Mouse (Mus musculus) kidney, adult 2 months (tissue): ENCODE measurements around the gene Plch2. TPM values are rescaled to one million over a fixed set of nuclear protein-coding genes. Genes with fewer than 3 reads are reported as not detected.
A peak's percentile ranks its signal among the peaks of the same experiment; 100 is the strongest.

Source experiments
- DNase-seq: peaks from one replicate; pipeline ENCODE4 v3.0.0; 2021
- H3K27ac ChIP-seq: fragments of 200-500 bp; 2 replicates; pipeline ENCODE4 v1.5.1; 2012; ENCODE audit warnings: low read depth, low read length, control low read depth, inconsistent platforms; ENCODE audit not compliant: insufficient read depth
- H3K27me3 ChIP-seq: fragments of 200-500 bp; replicated peaks from 2 replicates; pipeline ENCODE4 v1.6.1; 2012; ENCODE audit warnings: mild to moderate bottlenecking, moderate library complexity, low read length, inconsistent platforms; ENCODE audit not compliant: control insufficient read depth, insufficient read depth
- H3K36me3 ChIP-seq: fragments of 200-500 bp; 2 replicates; pipeline ENCODE4 v1.6.1; 2012; ENCODE audit warnings: mild to moderate bottlenecking, moderate library complexity, low read length, inconsistent platforms; ENCODE audit not compliant: control insufficient read depth, insufficient read depth
- H3K4me1 ChIP-seq: fragments of 200-500 bp; 2 replicates; pipeline ENCODE4 v1.6.1; 2011; ENCODE audit warnings: low read length; ENCODE audit not compliant: control insufficient read depth, insufficient read depth
- H3K4me3 ChIP-seq: fragments of 200-500 bp; 2 replicates; pipeline ENCODE4 v1.5.1; 2011; ENCODE audit warnings: mild to moderate bottlenecking, low read depth, low read length, control low read depth; ENCODE audit not compliant: insufficient read depth
- CTCF ChIP-seq: fragments of 200-500 bp; conservative IDR thresholded peaks from 2 replicates; pipeline ENCODE4 v1.5.1; 2011; ENCODE audit warnings: low read depth, mild to moderate bottlenecking, control low read depth, low read length, moderate library complexity, mixed read lengths; ENCODE audit not compliant: insufficient read depth, insufficient read length
- POLR2A ChIP-seq: fragments of 200-500 bp; IDR thresholded peaks from one replicate; pipeline ENCODE4 v1.6.1; 2011; ENCODE audit warnings: low read depth, low read length, control low read depth
- WGBS: fragments of 180-500 bp; shearing (Covaris S2); methylation state at CpG from one replicate; pipeline ENCODE4 v1.1.7; 2018; 5-methylcytosine and 5-hydroxymethylcytosine counted together
- polyA plus RNA-seq: library from polyadenylated mRNA; depleted of rRNA; stranded (reverse); fragments of >200 nt; gene quantifications from 2 replicates; pipeline ENCODE4 v1.2.3, GENCODE M21; 2012

Gene Plch2
- polyA plus RNA-seq, 1 experiment = 0.52 TPM

- Histone ChIP-seq H3K27me3 (no peaks in the 10 kb centered on the region), H3K4me1 (no peaks in the 10 kb centered on the region), H3K27ac (no peak overlapping the region), H3K36me3 (no peaks in the 10 kb centered on the region), H3K4me3 (no peak overlapping the region)
- TF ChIP-seq POLR2A (no peak), CTCF (no peak)
- WGBS = 63% methylated on average over 15 of the region's 15 CpGs
- no peak for DNase-seq
Measured at GRCm38 (mm10) chr4:154986750-154987149, 69.8 kb downstream of the Plch2 start.

DNA sequence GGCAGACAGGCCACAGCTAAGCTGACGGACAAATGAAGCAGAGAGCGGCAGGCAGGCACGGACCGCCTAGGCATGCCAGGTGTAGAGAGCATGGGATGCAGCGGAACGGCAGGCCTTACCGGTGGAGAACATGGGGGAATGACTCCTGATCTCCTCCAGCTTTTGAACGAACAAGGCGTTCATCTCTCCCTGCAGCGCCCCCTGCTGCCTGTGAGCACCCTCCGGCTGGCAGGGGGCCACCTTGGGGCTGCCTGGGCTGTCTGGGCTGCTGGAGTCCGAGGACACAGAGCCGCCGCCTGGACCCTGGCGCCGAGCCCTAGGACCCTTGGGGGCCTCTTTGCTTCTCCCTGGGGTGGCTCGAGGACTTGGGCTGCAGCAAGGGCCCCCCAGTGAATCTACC, 70.5 kb downstream of the Plch2 start:
- H3K4me1 ChIP-seq = no peaks in the 10 kb centered on the region
- no peak overlapping the region for H3K4me3 ChIP-seq
- H3K36me3 ChIP-seq = no peaks in the 10 kb centered on the region
- H3K27me3 ChIP-seq = no peaks in the 10 kb centered on the region
- TF ChIP-seq POLR2A (no peak), CTCF (peak; percentile 61)
- peak; percentile 61 for DNase-seq
- 26% methylated on average over 17 of the region's 17 CpGs for WGBS
- no peak overlapping the region for H3K27ac ChIP-seq

GRCm38 (mm10) chr4:154985151-154985777, 71.3 kb downstream of the Plch2 start:
- 90% methylated on average over 5 of the region's 5 CpGs for WGBS
- H3K4me1 ChIP-seq = no peaks in the 10 kb centered on the region
- TF ChIP-seq CTCF (no peak), POLR2A (no peak)
- no peak overlapping the region for H3K4me3 ChIP-seq
- no peak for DNase-seq
- H3K27me3 ChIP-seq = no peaks in the 10 kb centered on the region
- no peak overlapping the region for H3K27ac ChIP-seq
- H3K36me3 ChIP-seq = no peaks in the 10 kb centered on the region

DNA sequence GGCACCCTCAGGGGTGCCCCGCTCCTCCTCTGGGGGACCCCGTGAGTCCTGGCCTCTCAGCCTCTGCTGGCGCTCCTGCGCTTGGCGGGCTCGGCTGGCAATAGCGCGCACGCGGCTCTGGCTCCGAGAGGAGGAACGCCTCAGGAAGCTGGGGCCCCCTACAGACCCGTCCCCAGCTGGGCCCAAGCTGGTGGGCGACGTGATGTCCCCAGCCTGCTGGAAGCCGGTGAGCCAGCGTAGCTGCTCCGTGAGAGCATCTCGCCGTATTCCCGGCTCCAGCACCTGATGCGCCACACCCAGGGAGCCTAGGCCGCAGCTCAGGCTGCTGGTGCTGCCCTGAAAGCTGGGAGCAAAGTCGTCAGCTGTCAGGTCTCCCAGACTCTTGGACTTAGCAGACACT, 72.8 kb downstream of the Plch2 start:
- no peak overlapping the region for H3K27ac ChIP-seq
- no peaks in the 10 kb centered on the region for H3K36me3 ChIP-seq
- no peaks in the 10 kb centered on the region for H3K4me1 ChIP-seq
- no peak for DNase-seq
- no peaks in the 10 kb centered on the region for H3K27me3 ChIP-seq
- 42% methylated on average over 24 of the region's 24 CpGs for WGBS
- TF ChIP-seq POLR2A (no peak), CTCF (no peak)
- no peak overlapping the region for H3K4me3 ChIP-seq

DNA sequence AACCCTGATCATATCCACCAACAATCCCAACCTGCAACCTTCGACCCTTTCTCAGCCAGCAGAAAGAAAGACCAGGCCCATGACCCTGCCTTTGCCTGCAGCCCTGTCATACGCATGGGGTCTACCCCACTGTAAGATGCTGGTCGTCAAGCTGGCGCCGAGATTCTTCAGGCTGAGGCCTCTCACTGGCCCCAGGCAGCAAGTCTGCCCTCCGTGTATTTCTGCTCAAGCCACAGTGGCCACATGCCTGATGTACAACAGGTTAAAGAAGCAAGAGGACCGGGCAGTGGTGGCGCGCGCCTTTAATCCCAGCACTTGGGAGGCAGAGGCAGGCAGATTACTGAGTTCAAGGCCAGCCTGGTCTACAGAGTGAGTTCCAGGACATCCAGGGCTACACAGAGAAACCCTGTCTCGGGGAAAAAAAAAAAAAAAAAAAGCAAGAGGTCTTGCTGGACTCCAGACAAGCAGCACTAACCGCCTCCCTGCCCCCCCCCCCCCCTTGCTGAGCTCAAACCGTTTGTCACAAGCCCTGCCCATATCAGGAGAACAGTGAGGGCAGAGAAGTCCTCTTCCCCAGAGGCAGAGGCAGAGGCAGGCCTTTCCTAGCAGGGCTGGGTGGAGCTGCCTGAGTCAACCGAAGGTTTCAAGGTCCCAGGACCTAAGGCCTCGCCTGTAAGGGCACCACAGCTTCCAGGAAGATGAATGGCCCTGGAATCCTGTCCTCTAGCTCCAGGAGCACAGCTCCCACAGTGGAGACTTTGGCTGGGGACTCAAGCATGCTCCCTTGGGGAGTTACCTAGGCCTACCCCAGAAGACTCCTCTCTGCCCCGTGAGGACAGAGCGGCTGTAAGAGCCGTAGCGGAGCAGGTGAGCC, 74.1 kb downstream of the Plch2 start:
- TF ChIP-seq CTCF (no peak), POLR2A (no peak)
- no peak for DNase-seq
- Histone ChIP-seq H3K27ac (no peak overlapping the region), H3K27me3 (no peaks in the 10 kb centered on the region), H3K4me1 (no peaks in the 10 kb centered on the region), H3K36me3 (no peaks in the 10 kb centered on the region; the same call in 1 of the 2 replicates), H3K4me3 (no peak overlapping the region)
- 73% methylated on average over 19 of the region's 19 CpGs for WGBS

- H3K27ac ChIP-seq = no peak overlapping the region
- H3K36me3 ChIP-seq = no peaks in the 10 kb centered on the region; the same call in 1 of the 2 replicates
- TF ChIP-seq CTCF (peak; percentile 76), POLR2A (no peak)
- DNase-seq = peak; percentile 52
- WGBS = 42% methylated on average over 7 of the region's 7 CpGs
- H3K27me3 ChIP-seq = no peaks in the 10 kb centered on the region
- no peak overlapping the region for H3K4me3 ChIP-seq
- no peaks in the 10 kb centered on the region for H3K4me1 ChIP-seq
Measured at GRCm38 (mm10) chr4:154981530-154981929, 75.1 kb downstream of the Plch2 start.

DNA sequence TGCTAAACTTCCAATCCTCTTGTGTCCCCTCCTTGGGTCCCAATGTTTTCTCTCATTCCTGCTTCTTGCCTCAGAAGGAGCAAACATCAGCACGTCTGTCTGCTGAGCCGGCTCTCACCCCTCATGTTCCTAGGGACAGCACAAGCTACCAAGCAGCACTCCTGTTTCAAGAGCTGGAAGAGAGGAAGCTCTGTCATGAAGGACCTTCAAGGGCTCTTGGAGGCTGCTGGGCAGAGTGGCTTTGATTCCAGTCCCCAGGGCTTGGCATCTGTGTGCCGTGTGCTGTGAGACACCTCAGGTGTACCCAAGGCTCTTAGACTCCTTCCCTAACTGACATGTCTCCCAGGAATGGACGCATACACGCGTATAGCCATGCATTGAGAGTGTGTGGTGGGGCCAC, 75.5 kb downstream of the Plch2 start:
- DNase-seq = no peak
- Histone ChIP-seq H3K36me3 (no peaks in the 10 kb centered on the region; the same call in 1 of the 2 replicates), H3K4me3 (no peak overlapping the region), H3K27ac (no peak overlapping the region), H3K27me3 (no peaks in the 10 kb centered on the region), H3K4me1 (no peaks in the 10 kb centered on the region)
- WGBS = 84% methylated on average over 6 of the region's 6 CpGs
- no peak for TF ChIP-seq CTCF
